Mouse (Mus musculus) olfactory bulb, adult 2 months (tissue): ENCODE measurements around the gene Bicdl2.

Source experiments
- CTCF ChIP-seq: fragments of 200-500 bp; IDR thresholded peaks from 2 replicates; pipeline ENCODE4 v1.5.1; 2012; ENCODE audit warnings: low read depth, mild to moderate bottlenecking, low read length, moderate library complexity; ENCODE audit not compliant: insufficient read depth
- POLR2A ChIP-seq: fragments of 200-500 bp; IDR thresholded peaks from 2 replicates; pipeline ENCODE4 v1.6.1; 2012; ENCODE audit warnings: mild to moderate bottlenecking, low read depth, low read length, moderate library complexity; ENCODE audit not compliant: insufficient read depth

DNA sequence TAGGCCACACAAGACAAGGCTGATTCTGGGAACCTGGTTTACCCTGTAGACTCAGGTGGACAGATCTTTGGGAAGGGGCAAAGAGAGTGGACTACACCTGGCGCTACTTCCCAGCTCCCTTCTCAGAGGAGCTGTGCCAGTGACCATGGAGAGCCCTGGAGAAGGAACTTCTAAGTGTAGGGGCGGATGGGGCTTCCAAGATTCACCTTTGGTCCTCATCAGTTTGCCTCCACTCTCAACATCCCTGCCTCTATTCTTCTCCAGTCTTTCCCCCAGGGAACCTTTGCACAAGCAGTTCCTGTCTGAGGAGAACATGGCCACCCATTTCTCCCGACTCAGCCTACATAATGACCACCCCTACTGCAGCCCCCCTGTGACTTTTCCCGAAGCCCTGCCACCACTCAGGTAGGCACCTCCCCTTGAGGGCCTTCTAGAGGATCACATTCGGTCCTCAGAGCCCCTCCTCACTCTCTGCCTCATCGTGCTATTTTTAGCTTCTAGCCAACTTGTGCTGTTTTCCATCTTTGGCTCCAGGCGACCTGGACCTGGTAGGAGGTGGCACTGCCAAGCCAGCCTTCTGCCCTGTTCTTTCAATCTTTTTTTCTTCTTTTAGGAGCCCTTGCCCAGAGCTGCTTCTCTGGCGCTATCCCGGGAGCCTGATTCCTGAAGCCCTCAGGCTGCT, 14.1 kb downstream of the Bicdl2 start:
- TF ChIP-seq CTCF, result no peak
- no peak for TF ChIP-seq POLR2A
